Comparison of ENCODE assay signal across 9 mouse cellular contexts in genomic region chr14:34819121-34819918, GRCm38 (mm10). TPM values are rescaled to one million over a fixed set of nuclear protein-coding genes. Genes with fewer than 3 reads are reported as not detected.
DNase-seq lines count a peak whose midpoint lies in the region; ATAC-seq and TF ChIP-seq lines count a peak whose summit lies in the region.
"Had no signal": no experiment of that assay in that cellular context is flagged by ENCODE, and none has a peak within 500 bp of the region (broad histone marks: within the 10 kb centered on the region; RNA-seq: fewer than 3 reads in every experiment).

No protein-coding gene starts in this region.

- intact Hi-C loops in heart, postnatal 25 days (cut with DNase I) = loop anchor here (10.0 kb wide), 1 partner anchor 1955 kb away; no protein-coding TSS in a partner anchor

- H3K27me3 ChIP-seq in heart, embryonic 10.5 days (ENCODE audit: insufficient read depth, poor library complexity, severe bottlenecking) = peaks cover 99% of the 10 kb centered on the region
- peaks cover 58% of the 10 kb centered on the region for H3K27me3 ChIP-seq in forebrain, embryonic 14.5 days (replicated peaks; ENCODE audit: control insufficient read depth, insufficient read depth, low read length)
- H3K27me3 ChIP-seq in midbrain, embryonic 11.5 days (ENCODE audit: control insufficient read depth, insufficient read depth, low read length) = peaks cover 64% of the 10 kb centered on the region
- H3K27me3 ChIP-seq in testis, adult 2 months (ENCODE audit: control insufficient read depth, insufficient read depth, low read length) = peaks cover 7% of the 10 kb centered on the region

- peaks cover 38% of the 10 kb centered on the region for H3K4me1 ChIP-seq in heart, embryonic 10.5 days
- H3K4me1 ChIP-seq in forebrain, embryonic 14.5 days (ENCODE audit: control insufficient read depth, insufficient read depth, low read length) = peaks cover 10% of the 10 kb centered on the region; the same call in 1 of the 2 replicates
- H3K4me1 ChIP-seq in midbrain, embryonic 11.5 days (ENCODE audit: control insufficient read depth, insufficient read depth, low read length) = peaks cover 18% of the 10 kb centered on the region
- H3K4me1 ChIP-seq in testis, adult 2 months (ENCODE audit: control insufficient read depth, insufficient read depth, low read length) = peaks cover 12% of the 10 kb centered on the region

- peak overlapping the region; percentile 56; the same call in 1 of the 2 replicates for H3K27ac ChIP-seq in heart, embryonic 10.5 days
- H3K27ac ChIP-seq in forebrain, embryonic 14.5 days (ENCODE audit: low read depth, low read length) = peak overlapping the region; percentile 66
- H3K27ac ChIP-seq in midbrain, embryonic 11.5 days (ENCODE audit: low read depth, low read length) = no peak overlapping the region
- no peak overlapping the region for H3K27ac ChIP-seq in testis, adult 2 months (ENCODE audit: control insufficient read depth, insufficient read depth, low read depth, low read length)

- TF ChIP-seq CTCF in testis, adult 2 months (IDR thresholded peaks at IDR 0.05; ENCODE audit: control insufficient read depth, insufficient read depth, insufficient replicate concordance, low read depth, low read length) = no peak

- H3K36me3 ChIP-seq in heart, embryonic 10.5 days = no peaks in the 10 kb centered on the region
- H3K36me3 ChIP-seq in forebrain, embryonic 14.5 days (ENCODE audit: control insufficient read depth, insufficient read depth, low read length) = no peaks in the 10 kb centered on the region
- no peaks in the 10 kb centered on the region for H3K36me3 ChIP-seq in midbrain, embryonic 11.5 days (ENCODE audit: control insufficient read depth, insufficient read depth, low read length)
- no peaks in the 10 kb centered on the region for H3K36me3 ChIP-seq in testis, adult 2 months (ENCODE audit: control insufficient read depth, insufficient read depth, low read length)

- no peaks in the 10 kb centered on the region for H3K9me3 ChIP-seq in heart, embryonic 10.5 days
- no peaks in the 10 kb centered on the region for H3K9me3 ChIP-seq in forebrain, embryonic 14.5 days (replicated peaks; ENCODE audit: control insufficient read depth, low read length)
- no peaks in the 10 kb centered on the region for H3K9me3 ChIP-seq in midbrain, embryonic 11.5 days (ENCODE audit: control insufficient read depth, low read length)

- H3K4me3 ChIP-seq in heart, embryonic 10.5 days = peak overlapping the region; percentile 75
- peak overlapping the region; percentile 59 for H3K4me3 ChIP-seq in forebrain, embryonic 14.5 days (ENCODE audit: low read depth, low read length)
- H3K4me3 ChIP-seq in midbrain, embryonic 11.5 days (ENCODE audit: low read depth, low read length) = peak overlapping the region; percentile 64
- H3K4me3 ChIP-seq in testis, adult 2 months (ENCODE audit: control insufficient read depth, low read depth, low read length) = peak overlapping the region; percentile 41

- peak overlapping the region; percentile 90 for H3K4me2 ChIP-seq in forebrain, embryonic 14.5 days (ENCODE audit: low read length)
- H3K4me2 ChIP-seq in midbrain, embryonic 11.5 days = peak overlapping the region; percentile 89

- under 1% methylated on average over 74 of the region's 85 CpGs for WGBS in heart, embryonic 10.5 days
- under 1% methylated on average over 49 of the region's 85 CpGs for WGBS in forebrain, embryonic 14.5 days
- under 1% methylated on average over 60 of the region's 85 CpGs for WGBS in midbrain, embryonic 11.5 days

- TF ChIP-seq POLR2A in testis, adult 2 months (IDR thresholded peaks at IDR 0.05; ENCODE audit: control insufficient read depth, low read depth, low read length) = no peak

- H3K9ac ChIP-seq in forebrain, embryonic 14.5 days (ENCODE audit: low read length) = peak overlapping the region; percentile 71
- peak overlapping the region; percentile 69 for H3K9ac ChIP-seq in midbrain, embryonic 11.5 days (ENCODE audit: low read length)

- no peak for DNase-seq in heart, embryonic 10.5 days (ENCODE audit: low spot score)
- no peak for DNase-seq in heart, postnatal 25 days (ENCODE audit: low spot score)
- DNase-seq in adrenal gland, postnatal 14 days = peak; percentile 8
- DNase-seq in forebrain, embryonic 14.5 days (ENCODE audit: low spot score) = peak; percentile 84
- DNase-seq in kidney, postnatal 4 days = peak; percentile 44 to 56
- peak; percentile 96 for DNase-seq in midbrain, embryonic 11.5 days (ENCODE audit: low spot score, missing footprints)
- DNase-seq in urinary bladder, postnatal 10 days (ENCODE audit: low spot score) = no peak

- ATAC-seq in forebrain, embryonic 14.5 days = peak; percentile 79
- peak; percentile 87 for ATAC-seq in midbrain, embryonic 11.5 days (ENCODE audit: low FRiP score)

RNA-seq across cellular contexts. Expression of gene Grid1, which starts 0.6 kb away (rescaled TPM):
- 0.16 and 0.59 TPM in 2 replicates for polyA plus RNA-seq in heart, embryonic 10.5 days (2016; fragmentation: Nextera tagmentation; extraction: Ambion mirVana)
- not detected for total RNA-seq in heart, postnatal 25 days (2021)
- total RNA-seq in adrenal gland, postnatal 14 days (2021) = 0.41 and 0.45 TPM in 2 replicates
- polyA plus RNA-seq in forebrain, embryonic 14.5 days (2014; fragmentation: Nextera tagmentation; extraction: Ambion mirVana) = 1.1 and 1.9 TPM in 2 replicates
- polyA plus RNA-seq in midbrain, embryonic 11.5 days (2014; fragmentation: Nextera tagmentation; extraction: Ambion mirVana) = 0.55 and 0.61 TPM in 2 replicates
- polyA plus RNA-seq in testis, adult 2 months (2012; rRNA removed) = 1.4 TPM in 2 replicates
- total RNA-seq: hematopoietic stem cell, adult 5-6 weeks had no signal

Comparison
In these comparisons a context has a peak if more than half of its experiments do, and no peak if none do; other contexts are left out.
1. DNase-seq: peak in adrenal gland, postnatal 14 days (single experiment), forebrain, embryonic 14.5 days (single experiment), kidney, postnatal 4 days (2 of 2) and midbrain, embryonic 11.5 days (single experiment); none in heart, embryonic 10.5 days (single experiment), heart, postnatal 25 days (single experiment) and urinary bladder, postnatal 10 days (single experiment).
2. H3K27ac ChIP-seq: peak in heart, embryonic 10.5 days (single experiment) and forebrain, embryonic 14.5 days (single experiment); none in midbrain, embryonic 11.5 days (single experiment) and testis, adult 2 months (single experiment).
3. Peak in every context shown above with its lines, with median percentiles within 50 percentile points of each other: H3K4me3 ChIP-seq.